In genomic region chr8:126884202-126884926, GRCm38 (mm10) we compare ENCODE assay signal across 7 mouse cellular contexts.
A peak's percentile ranks its signal among the peaks of the same experiment; 100 is the strongest.
DNase-seq lines count a peak whose midpoint lies in the region; ATAC-seq and TF ChIP-seq lines count a peak whose summit lies in the region.

No protein-coding gene starts in this region.

- no peak overlapping the region for H3K4me3 ChIP-seq in hindbrain, embryonic 13.5 days
- H3K4me3 ChIP-seq in midbrain, embryonic 16.5 days (ENCODE audit: low read depth, low read length), result no peak overlapping the region
- no peak overlapping the region for H3K4me3 ChIP-seq in thymus, adult 2 months (ENCODE audit: control insufficient read depth, insufficient read depth, low read length)

- peaks cover 23% of the 10 kb centered on the region for H3K4me1 ChIP-seq in hindbrain, embryonic 13.5 days (replicated peaks)
- H3K4me1 ChIP-seq in midbrain, embryonic 16.5 days (ENCODE audit: control insufficient read depth, insufficient read depth, low read length), result peaks cover 10% of the 10 kb centered on the region
- H3K4me1 ChIP-seq in thymus, adult 2 months (replicated peaks; ENCODE audit: control insufficient read depth, insufficient read depth, low read length), result peaks cover 7% of the 10 kb centered on the region

- H3K4me2 ChIP-seq in hindbrain, embryonic 13.5 days, result no peak overlapping the region
- H3K4me2 ChIP-seq in midbrain, embryonic 16.5 days (ENCODE audit: low read length), result peak overlapping the region; percentile 19; the same call in 1 of the 2 replicates

- H3K36me3 ChIP-seq in hindbrain, embryonic 13.5 days, result no peaks in the 10 kb centered on the region
- no peaks in the 10 kb centered on the region for H3K36me3 ChIP-seq in midbrain, embryonic 16.5 days (ENCODE audit: control insufficient read depth, insufficient read depth, low read length)
- H3K36me3 ChIP-seq in thymus, adult 2 months (ENCODE audit: control insufficient read depth, insufficient read depth, low read length), result no peaks in the 10 kb centered on the region

- peak; percentile 62 for ATAC-seq in hindbrain, embryonic 13.5 days (ENCODE audit: low FRiP score)
- ATAC-seq in midbrain, embryonic 16.5 days, result peak; percentile 83

- H3K27ac ChIP-seq in hindbrain, embryonic 13.5 days, result peak overlapping the region; percentile 72
- peak overlapping the region; percentile 77 for H3K27ac ChIP-seq in midbrain, embryonic 16.5 days (ENCODE audit: low read length)
- no peak overlapping the region for H3K27ac ChIP-seq in thymus, adult 2 months (ENCODE audit: control insufficient read depth, insufficient read depth, low read length)

- no peak for TF ChIP-seq POLR2A in thymus, adult 2 months (IDR thresholded peaks at IDR 0.05; ENCODE audit: control insufficient read depth, extremely low read depth, insufficient read depth, low read length, poor library complexity)

- DNase-seq in NIH3T3 (ENCODE audit: low read depth), result peak; percentile 74
- DNase-seq in adrenal gland, postnatal 14 days, result peak; percentile 79
- peak; percentile 24 to 66 for DNase-seq in frontal cortex, postnatal 36 days (ENCODE audit: low spot score in 2 of 2)
- DNase-seq in left cerebral cortex, adult 11 months (ENCODE audit: low spot score), result peak; percentile 61
- DNase-seq in thymus, adult 2 months, result no peak

- H3K9ac ChIP-seq in hindbrain, embryonic 13.5 days, result peak overlapping the region; percentile 24; the same call in 1 of the 2 replicates
- peak overlapping the region; percentile 32; the same call in 1 of the 2 replicates for H3K9ac ChIP-seq in midbrain, embryonic 16.5 days (ENCODE audit: low read depth, low read length)

- 34% methylated on average over 6 of the region's 6 CpGs for WGBS in hindbrain, embryonic 13.5 days
- whole genome bisulfite sequencing in midbrain, embryonic 16.5 days, result 26% methylated on average over 6 of the region's 6 CpGs
- 65% methylated on average over 6 of the region's 6 CpGs for WGBS in thymus, adult 2 months

- no peaks in the 10 kb centered on the region for H3K9me3 ChIP-seq in hindbrain, embryonic 13.5 days
- no peaks in the 10 kb centered on the region for H3K9me3 ChIP-seq in midbrain, embryonic 16.5 days (replicated peaks; ENCODE audit: control insufficient read depth, low read length, poor library complexity, severe bottlenecking)

- TF ChIP-seq CTCF in thymus, adult 2 months (IDR thresholded peaks at IDR 0.05; ENCODE audit: borderline replicate concordance, control insufficient read depth, extremely low read depth, insufficient read depth, low read length, poor library complexity), result no peak

- H3K27me3 ChIP-seq in hindbrain, embryonic 13.5 days, result no peaks in the 10 kb centered on the region
- H3K27me3 ChIP-seq in midbrain, embryonic 16.5 days (ENCODE audit: control insufficient read depth, insufficient read depth, low read depth, low read length), result no peaks in the 10 kb centered on the region
- no peaks in the 10 kb centered on the region for H3K27me3 ChIP-seq in thymus, adult 2 months (ENCODE audit: control insufficient read depth, insufficient read depth, low read length)
